Mouse (Mus musculus) ES-Bruce4 (cell line): ENCODE measurements around the gene Prdm12.
A peak's percentile ranks its signal among the peaks of the same experiment; 100 is the strongest.

Experiments
- CTCF ChIP-seq: IDR thresholded peaks from one replicate; pipeline ENCODE4 v1.8.1; 2011; ENCODE audit warnings: low read depth, low read length
- EP300 ChIP-seq: IDR thresholded peaks from 2 replicates; pipeline ENCODE4 v1.6.1; 2011; ENCODE audit warnings: low read depth, low read length; ENCODE audit not compliant: insufficient read depth
- POLR2A ChIP-seq: IDR thresholded peaks from one replicate; pipeline ENCODE4 v1.8.1; 2011; ENCODE audit warnings: low read length; ENCODE audit not compliant: insufficient read depth

DNA sequence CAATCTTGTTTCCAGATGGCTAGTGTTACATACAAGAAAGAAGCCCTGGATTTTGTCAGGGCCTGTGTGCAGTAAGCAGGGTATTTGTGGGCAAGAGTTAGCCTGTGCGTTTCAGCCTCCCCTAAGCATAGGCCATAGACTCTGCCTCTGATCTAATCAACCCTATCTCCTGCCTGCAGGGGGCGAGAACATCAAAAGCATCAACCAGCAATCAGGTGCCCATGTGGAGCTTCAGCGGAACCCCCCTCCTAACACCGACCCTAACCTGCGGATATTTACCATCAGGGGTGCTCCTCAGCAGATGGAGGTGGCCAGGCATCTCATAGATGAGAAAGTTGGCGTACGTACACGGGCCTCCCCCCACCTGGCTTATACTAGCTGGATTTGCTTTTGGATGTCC, 28.4 kb upstream of the Prdm12 start:
- peak; percentile 40 for TF ChIP-seq CTCF
- no peak for TF ChIP-seq POLR2A
- no peak for TF ChIP-seq EP300
